In the genomic region with DNA sequence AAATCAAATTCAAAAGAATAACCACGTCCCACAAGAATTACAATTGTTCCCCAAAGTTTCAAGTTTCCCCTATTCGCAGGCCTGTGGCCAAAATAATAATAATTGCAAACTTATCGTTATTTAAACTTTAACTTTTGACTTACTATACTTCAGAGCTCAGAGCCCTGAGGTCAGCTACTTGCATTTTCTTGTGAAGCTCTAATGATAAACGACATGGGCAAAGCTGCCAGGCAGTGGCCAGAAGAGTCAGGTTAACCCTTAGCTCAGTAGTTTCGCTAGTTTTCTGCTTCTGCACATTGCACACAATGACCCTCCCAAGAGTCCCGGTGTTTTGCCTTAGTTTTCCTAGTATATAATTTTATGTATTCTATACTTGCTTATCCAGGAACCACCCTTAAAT, we compare ENCODE assay signal across 10 mouse cellular contexts. TPM values are rescaled to one million over a fixed set of nuclear protein-coding genes. Genes with fewer than 3 reads are reported as not detected.
"Had no signal": no experiment of that assay in that cellular context is flagged by ENCODE, and none has a peak within 500 bp of the region (broad histone marks: within the 10 kb centered on the region; RNA-seq: fewer than 3 reads in every experiment).

No protein-coding gene starts in this region.

RNA-seq across cellular contexts. Expression of a gene that starts 1.7 kb away (rescaled TPM):
- polyA plus RNA-seq: neural tube, embryonic 12.5 days; neural tube, embryonic 13.5 days; neural tube, embryonic 14.5 days; neural tube, embryonic 15.5 days; spleen, adult 2 months; stomach, embryonic 14.5 days; stomach, postnatal 0 days; thymus, adult 2 months; thymus, postnatal 0 days; urinary bladder, adult 2 months had no signal

RNA-seq across cellular contexts. Expression of a gene that starts 6.7 kb away (rescaled TPM):
- polyA plus RNA-seq: neural tube, embryonic 13.5 days; spleen, adult 2 months; urinary bladder, adult 2 months had no signal
